Mouse (Mus musculus) stomach, embryonic 14.5 days (tissue): Measurements from ENCODE around the gene D6Ertd527e. TPM values are rescaled to one million over a fixed set of nuclear protein-coding genes. Genes with fewer than 3 reads are reported as not detected.
A peak's percentile ranks its signal among the peaks of the same experiment; 100 is the strongest.
"Not testable (repeated sequence)": the region's sequence is repeated elsewhere in the genome, so short reads cannot be mapped to it uniquely, and the experiment has no call there.

Source experiments
- ATAC-seq: fragments of 200-750 bp; cut with Nextera tagmentation; 2 replicates; pipeline ENCODE4 v1.8.0; 2017; ENCODE audit warnings: low read depth, moderate TSS enrichment; ENCODE audit not compliant: insufficient number of reproducible peaks, insufficient read depth, low FRiP score
- H3K27ac ChIP-seq: fragments of 300-500 bp; sonication (generic); 2 replicates; pipeline ENCODE4 v1.5.1; 2014; ENCODE audit warnings: mild to moderate bottlenecking, low read length, moderate library complexity, mixed read lengths
- H3K27me3 ChIP-seq: fragments of 300-500 bp; sonication (generic); 2 replicates; pipeline ENCODE4 v1.6.1; 2014; ENCODE audit warnings: low read length, control low read depth, mixed read lengths; ENCODE audit not compliant: control insufficient read depth, insufficient read depth
- H3K36me3 ChIP-seq: fragments of 300-500 bp; sonication (generic); 2 replicates; pipeline ENCODE4 v1.6.1; 2014; ENCODE audit warnings: mild to moderate bottlenecking, control low read depth, low read length, moderate library complexity, mixed read lengths; ENCODE audit not compliant: control insufficient read depth, insufficient read depth
- H3K4me1 ChIP-seq: fragments of 300-500 bp; sonication (generic); 2 replicates; pipeline ENCODE4 v1.6.1; 2014; ENCODE audit warnings: low read length, control low read depth, mixed read lengths; ENCODE audit not compliant: control insufficient read depth, insufficient read depth
- H3K4me2 ChIP-seq: fragments of 300-500 bp; sonication (generic); replicated peaks from 2 replicates; pipeline ENCODE4 v1.6.1; 2014; ENCODE audit warnings: low read depth, low read length, control low read depth
- H3K4me3 ChIP-seq: fragments of 300-500 bp; sonication (generic); 2 replicates; pipeline ENCODE4 v1.5.1; 2014; ENCODE audit warnings: low read depth, low read length, control low read depth
- H3K9ac ChIP-seq: fragments of 300-500 bp; sonication (generic); replicated peaks from 2 replicates; pipeline ENCODE4 v1.6.1; 2014; ENCODE audit warnings: low read depth, mild to moderate bottlenecking, control low read depth, low read length, moderate library complexity, mixed read lengths
- H3K9me3 ChIP-seq: fragments of 300-500 bp; sonication (generic); 2 replicates; pipeline ENCODE4 v1.6.1; 2016; ENCODE audit warnings: low read depth, low read length, control low read depth; ENCODE audit not compliant: control insufficient read depth
- WGBS: fragments of 180-500 bp; shearing (Covaris S2); extraction: QIAGEN DNeasy Blood & Tissue Kit; methylation state at CpG from one replicate; pipeline ENCODE4 v1.1.7; 2014; 5-methylcytosine and 5-hydroxymethylcytosine counted together
- polyA plus RNA-seq: library from polyadenylated mRNA; unstranded; fragments of >200 nt; fragmentation: Nextera tagmentation; extraction: Ambion mirVana; gene quantifications from 2 replicates; pipeline ENCODE4 v1.2.1, GENCODE M21; 2014

Gene D6Ertd527e
- polyA plus RNA-seq, 1 experiment from 2014 or later, result 0.29 TPM

- H3K27ac ChIP-seq, result no peak overlapping the region
- peaks cover 72% of the 10 kb centered on the region for H3K36me3 ChIP-seq
- ATAC-seq, result no peak
- 81% methylated on average over 4 of the region's 4 CpGs for WGBS
- no peaks in the 10 kb centered on the region for H3K27me3 ChIP-seq
- H3K4me2 ChIP-seq, result no peak overlapping the region
- no peak overlapping the region for H3K9ac ChIP-seq
- H3K9me3 ChIP-seq, result no peaks in the 10 kb centered on the region
- no peak overlapping the region for H3K4me3 ChIP-seq
- no peaks in the 10 kb centered on the region for H3K4me1 ChIP-seq
These were observed 25.1 kb upstream of the D6Ertd527e start for GRCm38 (mm10) chr6:87079457-87079856.

DNA sequence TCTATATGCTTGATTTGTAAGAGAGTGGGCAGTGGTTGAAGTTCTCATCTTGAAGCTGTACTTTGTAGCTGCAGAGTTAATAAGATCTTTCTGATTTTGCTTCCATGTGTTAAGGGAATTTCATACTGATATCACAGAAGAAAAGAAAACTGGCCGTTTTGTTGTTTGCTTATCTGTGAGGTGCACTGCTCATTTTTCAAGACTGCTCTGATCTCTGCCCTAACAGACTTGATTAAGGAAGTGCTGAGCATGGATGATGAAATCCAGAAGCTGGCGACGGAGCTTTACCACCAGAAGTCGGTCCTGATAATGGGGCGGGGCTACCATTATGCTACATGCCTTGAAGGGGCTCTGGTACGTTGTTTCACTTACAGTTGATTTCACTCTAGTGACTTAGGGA lies 19.5 kb upstream of the D6Ertd527e start:
- Histone ChIP-seq H3K4me3 (no peak overlapping the region), H3K4me1 (no peaks in the 10 kb centered on the region), H3K9me3 (no peaks in the 10 kb centered on the region), H3K4me2 (no peak overlapping the region), H3K9ac (no peak overlapping the region), H3K27me3 (no peaks in the 10 kb centered on the region), H3K27ac (no peak overlapping the region), H3K36me3 (peaks cover 68% of the 10 kb centered on the region)
- ATAC-seq, result no peak
- WGBS, result 75% methylated on average over 6 of the region's 6 CpGs

- no peaks in the 10 kb centered on the region for H3K4me1 ChIP-seq
- H3K27me3 ChIP-seq, result no peaks in the 10 kb centered on the region
- H3K4me3 ChIP-seq, result no peak overlapping the region
- WGBS, result 90% methylated on average over 5 of the region's 5 CpGs
- H3K27ac ChIP-seq, result no peak overlapping the region
- no peak overlapping the region for H3K9ac ChIP-seq
- no peak overlapping the region for H3K4me2 ChIP-seq
- H3K36me3 ChIP-seq, result peaks cover 50% of the 10 kb centered on the region
- no peaks in the 10 kb centered on the region for H3K9me3 ChIP-seq
- no peak for ATAC-seq
These were observed 16.2 kb upstream of the D6Ertd527e start for GRCm38 (mm10) chr6:87088356-87088755.

GRCm38 (mm10) chr6:87090877-87091276 lies 13.7 kb upstream of the D6Ertd527e start:
- Histone ChIP-seq H3K4me3 (no peak overlapping the region), H3K4me2 (no peak overlapping the region), H3K36me3 (peaks cover 26% of the 10 kb centered on the region), H3K27ac (no peak overlapping the region), H3K9ac (no peak overlapping the region), H3K27me3 (no peaks in the 10 kb centered on the region), H3K4me1 (no peaks in the 10 kb centered on the region), H3K9me3 (no peaks in the 10 kb centered on the region)
- 81% methylated on average over 3 of the region's 3 CpGs for WGBS
- no peak for ATAC-seq

DNA sequence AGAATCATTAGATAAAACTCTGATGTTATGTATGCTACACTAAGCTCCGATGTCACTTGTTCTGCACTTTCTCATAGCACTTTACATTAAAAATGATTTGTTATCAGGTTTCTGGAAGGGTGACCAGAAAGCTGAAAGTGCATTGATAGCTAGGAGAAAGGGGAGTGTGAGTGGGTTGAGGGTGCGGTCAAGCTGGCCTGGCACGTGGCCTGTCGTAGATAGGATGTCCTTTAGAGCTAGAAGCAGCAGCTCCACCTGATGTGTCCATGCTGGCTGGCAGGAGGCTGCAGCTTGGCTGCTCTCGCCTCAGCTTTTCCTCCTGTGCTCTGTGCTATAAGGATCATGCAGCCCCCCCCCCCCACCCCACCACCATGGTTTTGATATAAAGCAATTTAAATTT lies 12.1 kb upstream of the D6Ertd527e start:
- Histone ChIP-seq H3K27ac (no peak overlapping the region), H3K4me1 (no peaks in the 10 kb centered on the region), H3K4me2 (no peak overlapping the region), H3K36me3 (peaks cover 17% of the 10 kb centered on the region), H3K27me3 (no peaks in the 10 kb centered on the region), H3K4me3 (no peak overlapping the region), H3K9me3 (no peaks in the 10 kb centered on the region), H3K9ac (no peak overlapping the region)
- 83% methylated on average over 5 of the region's 5 CpGs for WGBS
- no peak for ATAC-seq

DNA sequence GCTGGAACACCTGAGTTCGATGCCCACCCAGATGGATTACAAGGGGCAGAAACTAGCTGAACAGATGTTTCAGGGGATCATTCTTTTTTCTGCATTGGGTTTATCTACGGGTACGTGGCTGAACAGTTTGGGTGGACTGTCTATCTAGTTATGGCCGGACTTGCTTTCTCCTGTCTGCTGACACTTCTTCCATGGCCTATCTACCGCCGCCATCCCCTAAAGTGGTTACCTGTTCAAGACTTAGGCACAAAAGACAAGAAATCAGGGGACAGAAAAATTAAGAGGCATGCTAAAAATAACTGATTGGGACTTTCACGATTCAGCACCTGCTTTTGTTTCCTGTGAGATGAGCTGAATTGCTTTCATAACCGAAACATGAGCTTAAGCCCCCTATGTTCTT lies 10.9 kb upstream of the D6Ertd527e start:
- WGBS, result 90% methylated on average over 8 of the region's 8 CpGs
- H3K9me3 ChIP-seq, ATAC-seq, H3K4me2 ChIP-seq, H3K9ac ChIP-seq, H3K27ac ChIP-seq, H3K4me3 ChIP-seq, H3K4me1 ChIP-seq, H3K27me3 ChIP-seq: not testable (repeated sequence)
- peaks cover 12% of the 10 kb centered on the region; the same call in 1 of the 2 replicates for H3K36me3 ChIP-seq

- Histone ChIP-seq H3K4me1 (peaks cover 12% of the 10 kb centered on the region; the same call in 1 of the 2 replicates), H3K9ac (no peak overlapping the region), H3K4me2 (no peak overlapping the region), H3K9me3 (no peaks in the 10 kb centered on the region), H3K27ac (no peak overlapping the region), H3K4me3 (no peak overlapping the region), H3K27me3 (no peaks in the 10 kb centered on the region), H3K36me3 (no peaks in the 10 kb centered on the region)
- ATAC-seq, result no peak
- WGBS, result 14% methylated on average over 3 of the region's 3 CpGs
These were observed 5.3 kb upstream of the D6Ertd527e start for GRCm38 (mm10) chr6:87099261-87099660.

GRCm38 (mm10) chr6:87099671-87100296 lies 4.8 kb upstream of the D6Ertd527e start:
- Histone ChIP-seq H3K9me3 (no peaks in the 10 kb centered on the region), H3K4me2 (no peak overlapping the region), H3K27ac (0 out of 2 replicates have a peak overlapping the region, but pooled peaks have one; percentile 2), H3K27me3 (no peaks in the 10 kb centered on the region), H3K4me1 (peaks cover 12% of the 10 kb centered on the region; the same call in 1 of the 2 replicates), H3K4me3 (no peak overlapping the region), H3K36me3 (no peaks in the 10 kb centered on the region), H3K9ac (no peak overlapping the region)
- 39% methylated on average over 7 of the region's 7 CpGs for WGBS
- no peak for ATAC-seq
